Mouse (Mus musculus): Measurements from ENCODE around the gene Osm. TPM values are rescaled to one million over a fixed set of nuclear protein-coding genes. Genes with fewer than 3 reads are reported as not detected.

The Osm gene
- 0.04 and 0.05 TPM in 2 replicates for polyA plus RNA-seq (2012; rRNA removed)

DNA sequence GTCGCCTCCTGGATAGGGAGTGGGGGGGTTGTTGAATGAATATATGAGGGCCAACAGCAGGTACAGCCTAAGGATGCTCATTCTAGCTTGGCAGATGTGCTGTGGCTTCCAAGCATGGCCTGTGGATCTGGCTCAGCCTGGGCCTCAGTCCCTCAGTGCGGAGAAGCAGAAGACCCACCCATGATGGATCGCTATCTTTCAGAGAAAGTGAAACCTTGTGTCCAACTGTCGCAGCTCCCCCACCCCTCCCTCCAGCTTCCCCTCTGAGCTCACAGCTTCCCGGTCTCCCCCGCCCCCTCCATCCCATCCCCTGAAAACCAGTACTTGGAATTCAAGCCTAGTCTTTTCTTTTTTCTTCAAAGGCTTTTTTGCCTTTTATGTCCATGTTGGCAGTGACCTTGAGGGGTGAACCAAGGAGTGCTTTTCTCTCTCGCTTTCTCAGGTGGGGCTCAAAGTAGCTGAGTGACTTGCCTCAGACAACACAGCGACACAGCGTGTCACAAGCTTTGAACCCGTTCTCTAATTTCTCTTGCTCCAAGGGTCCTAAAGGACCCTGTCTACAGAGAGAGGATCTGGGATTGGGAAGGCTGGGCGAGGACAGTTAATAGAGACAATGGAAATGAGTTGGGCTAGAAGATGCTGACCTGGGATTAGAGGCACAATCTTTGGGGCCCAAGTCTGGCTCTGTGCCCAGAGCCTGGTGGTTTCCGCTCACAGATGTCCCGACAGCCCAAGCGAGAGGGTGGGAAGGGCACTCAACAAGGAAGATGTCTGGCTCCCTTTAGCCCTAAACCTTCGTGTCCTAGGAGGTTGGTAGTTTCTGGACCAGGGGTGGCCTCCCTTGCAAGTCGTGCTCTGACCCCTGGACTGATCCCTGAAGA is at the start of gene Osm:
TSS of gene Osm (plus strand) at position 756 of the 881 bp plus-strand sequence.
- peak; percentile 24 for DNase-seq (ENCODE audit: low read depth)
- TF ChIP-seq POLR2A (IDR thresholded peaks at IDR 0.05; ENCODE audit: borderline replicate concordance, extremely low read depth, insufficient read depth, insufficient read length, poor library complexity, severe bottlenecking) = no peak
- no peak for TF ChIP-seq CTCF (IDR thresholded peaks at IDR 0.05; ENCODE audit: borderline replicate concordance, extremely low read depth, insufficient read depth, insufficient read length)

DNA sequence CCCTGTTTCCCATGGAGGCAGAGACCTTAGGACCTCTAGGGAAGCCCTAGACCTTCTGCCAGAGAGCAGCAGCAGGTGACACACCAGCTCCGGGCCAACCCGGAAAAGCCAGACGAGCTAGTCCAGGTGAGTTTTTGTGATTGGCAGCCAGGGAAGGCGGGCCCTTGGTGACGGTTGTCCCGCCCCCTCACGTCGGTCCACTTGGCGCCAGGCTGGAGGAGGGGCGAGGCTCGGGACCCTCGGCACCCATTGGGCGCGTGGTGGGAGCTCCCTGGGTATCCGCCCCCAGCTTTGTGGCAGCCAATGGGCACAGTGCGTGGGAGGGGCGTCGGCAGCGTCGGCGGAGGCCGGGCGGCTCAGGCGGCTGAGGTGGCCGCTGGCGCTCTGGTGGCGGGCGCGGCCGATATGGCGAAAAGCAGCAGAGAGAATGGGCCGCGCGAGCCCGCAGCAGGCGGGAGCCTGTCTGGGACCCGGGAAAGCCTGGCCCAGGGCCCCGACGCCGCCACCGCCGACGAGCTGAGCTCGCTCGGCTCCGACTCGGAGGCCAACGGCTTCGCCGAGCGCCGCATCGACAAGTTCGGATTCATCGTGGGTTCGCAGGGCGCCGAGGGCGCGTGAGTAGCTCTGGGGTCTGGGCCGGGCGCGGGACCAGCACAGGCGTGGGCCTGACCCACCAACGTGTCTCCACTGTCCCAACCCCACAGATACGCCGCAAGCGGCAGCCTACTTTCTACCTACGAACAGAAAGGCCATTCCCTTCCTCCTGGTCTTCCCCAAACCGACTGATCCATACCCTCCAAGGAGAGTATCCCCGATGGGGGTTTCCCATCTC is 49.5 kb upstream of the Osm start, which contains the start of gene Tbc1d10a:
TSS of gene Tbc1d10a (plus strand) at position 304 of the 832 bp plus-strand sequence.
- TF ChIP-seq POLR2A (IDR thresholded peaks at IDR 0.05; ENCODE audit: borderline replicate concordance, extremely low read depth, insufficient read depth, insufficient read length, poor library complexity, severe bottlenecking) (peak; percentile 96), CTCF (IDR thresholded peaks at IDR 0.05; ENCODE audit: borderline replicate concordance, extremely low read depth, insufficient read depth, insufficient read length) (no peak)
- DNase-seq (ENCODE audit: low read depth) = peak; percentile 99

DNA sequence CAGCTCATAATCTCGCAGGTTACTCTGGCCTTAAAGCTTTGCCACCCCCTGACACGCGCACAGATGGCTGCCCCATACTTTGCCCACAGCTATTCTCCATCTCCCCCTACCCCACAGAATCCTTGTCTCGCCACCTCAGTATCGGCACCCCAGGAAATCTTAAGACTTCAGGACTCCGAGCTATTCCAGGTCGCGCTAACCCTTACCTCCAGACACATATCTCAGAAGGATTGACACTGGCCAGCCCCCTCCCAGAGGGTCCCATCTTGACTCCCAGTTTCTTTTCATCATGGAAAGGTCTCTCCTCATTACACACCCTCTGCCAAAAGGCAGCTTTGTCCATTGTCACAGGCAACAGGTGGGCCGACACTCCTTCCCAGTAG is 48.9 kb upstream of the Osm start:
- no peak for DNase-seq (ENCODE audit: low read depth)
- no peak for TF ChIP-seq CTCF (IDR thresholded peaks at IDR 0.05; ENCODE audit: borderline replicate concordance, extremely low read depth, insufficient read depth, insufficient read length)
- TF ChIP-seq POLR2A (IDR thresholded peaks at IDR 0.05; ENCODE audit: borderline replicate concordance, extremely low read depth, insufficient read depth, insufficient read length, poor library complexity, severe bottlenecking) = no peak

GRCm38 (mm10) chr11:4189182-4189581 is 47.0 kb upstream of the Osm start:
- TF ChIP-seq CTCF (IDR thresholded peaks at IDR 0.05; ENCODE audit: borderline replicate concordance, extremely low read depth, insufficient read depth, insufficient read length) = no peak
- TF ChIP-seq POLR2A (IDR thresholded peaks at IDR 0.05; ENCODE audit: borderline replicate concordance, extremely low read depth, insufficient read depth, insufficient read length, poor library complexity, severe bottlenecking) = no peak
- no peak for DNase-seq (ENCODE audit: low read depth)

- no peak for DNase-seq (ENCODE audit: low read depth)
- TF ChIP-seq POLR2A (IDR thresholded peaks at IDR 0.05; ENCODE audit: borderline replicate concordance, extremely low read depth, insufficient read depth, insufficient read length, poor library complexity, severe bottlenecking) (no peak), CTCF (IDR thresholded peaks at IDR 0.05; ENCODE audit: borderline replicate concordance, extremely low read depth, insufficient read depth, insufficient read length) (no peak)
These were observed 45.5 kb upstream of the Osm start for GRCm38 (mm10) chr11:4190677-4191076.

- DNase-seq (ENCODE audit: low read depth) = no peak
- TF ChIP-seq POLR2A (IDR thresholded peaks at IDR 0.05; ENCODE audit: borderline replicate concordance, extremely low read depth, insufficient read depth, insufficient read length, poor library complexity, severe bottlenecking) (no peak), CTCF (IDR thresholded peaks at IDR 0.05; ENCODE audit: borderline replicate concordance, extremely low read depth, insufficient read depth, insufficient read length) (no peak)
These were observed 43.5 kb upstream of the Osm start for GRCm38 (mm10) chr11:4192757-4193156.

DNA sequence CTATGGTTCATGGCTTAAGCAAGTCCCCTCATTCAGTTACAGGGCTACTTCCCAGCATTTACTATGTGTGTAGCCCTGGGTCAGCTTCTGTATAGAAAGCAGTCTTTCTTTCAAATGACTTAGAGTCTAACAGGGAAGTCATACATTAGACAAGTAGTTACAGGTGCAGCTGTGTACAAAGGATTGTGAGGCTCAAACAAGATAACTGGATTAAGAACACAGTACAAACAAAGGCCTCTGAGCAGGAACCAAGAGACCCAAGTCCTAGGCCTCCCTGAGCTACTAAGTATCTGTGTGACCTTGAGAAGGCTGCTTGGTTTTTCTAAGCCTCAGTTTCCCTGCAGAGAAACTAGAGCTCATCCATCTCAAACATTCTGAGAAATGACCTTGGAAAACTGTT is 42.8 kb upstream of the Osm start:
- DNase-seq (ENCODE audit: low read depth) = no peak
- no peak for TF ChIP-seq CTCF (IDR thresholded peaks at IDR 0.05; ENCODE audit: borderline replicate concordance, extremely low read depth, insufficient read depth, insufficient read length)
- TF ChIP-seq POLR2A (IDR thresholded peaks at IDR 0.05; ENCODE audit: borderline replicate concordance, extremely low read depth, insufficient read depth, insufficient read length, poor library complexity, severe bottlenecking) = no peak

GRCm38 (mm10) chr11:4195597-4196031 is 40.6 kb upstream of the Osm start:
- TF ChIP-seq CTCF (IDR thresholded peaks at IDR 0.05; ENCODE audit: borderline replicate concordance, extremely low read depth, insufficient read depth, insufficient read length) = no peak
- no peak for TF ChIP-seq POLR2A (IDR thresholded peaks at IDR 0.05; ENCODE audit: borderline replicate concordance, extremely low read depth, insufficient read depth, insufficient read length, poor library complexity, severe bottlenecking)
- no peak for DNase-seq (ENCODE audit: low read depth)

DNA sequence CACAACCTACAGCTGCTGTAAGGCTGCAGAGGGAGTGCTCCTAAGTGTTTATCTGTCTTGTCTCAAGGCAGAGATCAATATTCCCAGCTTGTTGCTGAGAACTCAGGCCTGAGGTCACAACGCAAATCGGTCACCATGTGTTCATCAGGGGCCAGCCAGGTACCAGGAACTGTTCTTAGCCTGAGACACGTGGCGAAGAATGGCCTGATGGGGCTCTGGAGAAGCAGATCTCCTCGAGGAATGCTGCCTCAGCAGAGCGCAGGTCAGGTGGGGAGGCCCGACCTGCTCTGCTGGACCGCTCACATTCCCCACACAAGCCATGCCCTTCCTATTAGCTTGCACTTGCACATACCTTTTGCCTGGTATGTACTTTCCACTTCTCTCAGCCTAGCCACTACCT is 39.6 kb upstream of the Osm start:
- no peak for DNase-seq (ENCODE audit: low read depth)
- TF ChIP-seq CTCF (IDR thresholded peaks at IDR 0.05; ENCODE audit: borderline replicate concordance, extremely low read depth, insufficient read depth, insufficient read length) = no peak
- TF ChIP-seq POLR2A (IDR thresholded peaks at IDR 0.05; ENCODE audit: borderline replicate concordance, extremely low read depth, insufficient read depth, insufficient read length, poor library complexity, severe bottlenecking) = no peak

- no peak for TF ChIP-seq POLR2A (IDR thresholded peaks at IDR 0.05; ENCODE audit: borderline replicate concordance, extremely low read depth, insufficient read depth, insufficient read length, poor library complexity, severe bottlenecking)
- TF ChIP-seq CTCF (IDR thresholded peaks at IDR 0.05; ENCODE audit: borderline replicate concordance, extremely low read depth, insufficient read depth, insufficient read length) = no peak
- DNase-seq (ENCODE audit: low read depth) = peak; percentile 5
These were observed 38.5 kb upstream of the Osm start for GRCm38 (mm10) chr11:4197691-4198090.

DNA sequence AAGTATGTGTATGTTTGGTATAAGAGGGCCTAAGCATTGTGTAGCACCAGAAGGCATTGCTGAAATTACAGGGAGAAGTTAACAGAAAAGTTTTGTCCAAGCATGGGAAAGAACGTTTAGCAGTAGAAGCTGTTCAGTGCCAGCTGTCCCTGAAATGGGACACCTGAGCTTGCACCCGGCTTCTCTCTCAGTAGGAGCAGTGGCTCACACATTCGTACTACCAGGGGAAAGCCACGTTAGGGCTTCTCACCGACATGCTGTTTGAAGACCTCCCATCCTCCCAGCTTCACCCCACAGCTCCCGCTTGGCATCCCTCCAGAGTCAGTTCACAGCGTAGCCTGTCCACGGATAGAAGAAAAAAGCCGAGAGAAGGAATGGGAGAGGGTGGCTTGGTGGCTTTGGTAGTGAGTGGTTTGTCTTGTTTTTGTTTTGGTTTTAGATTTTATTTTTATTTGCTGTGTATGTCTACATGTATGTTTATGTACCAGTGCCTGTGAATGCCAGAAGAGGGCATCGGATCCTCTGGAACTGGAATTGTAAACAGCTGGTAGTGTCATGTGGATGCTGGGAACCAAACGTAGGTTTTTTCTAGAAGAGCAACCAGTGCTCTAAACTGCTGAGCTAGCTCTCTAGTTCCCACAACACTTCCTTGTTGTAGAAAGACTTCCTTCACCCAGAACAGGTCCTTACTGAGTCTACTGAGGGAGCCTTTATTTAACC is 34.1 kb upstream of the Osm start:
- DNase-seq (ENCODE audit: low read depth) = no peak
- no peak for TF ChIP-seq CTCF (IDR thresholded peaks at IDR 0.05; ENCODE audit: borderline replicate concordance, extremely low read depth, insufficient read depth, insufficient read length)
- TF ChIP-seq POLR2A (IDR thresholded peaks at IDR 0.05; ENCODE audit: borderline replicate concordance, extremely low read depth, insufficient read depth, insufficient read length, poor library complexity, severe bottlenecking) = no peak
